Mouse (Mus musculus): Measurements from ENCODE around the gene Cyp4f17.
"Not testable (repeated sequence)": the region's sequence is repeated elsewhere in the genome, so short reads cannot be mapped to it uniquely, and the experiment has no call there.

The Cyp4f17 gene

GRCm38 (mm10) chr17:32527748-32528147 is 21.9 kb downstream of the Cyp4f17 start:
- no peak for DNase-seq (ENCODE audit: low spot score)

GRCm38 (mm10) chr17:32528408-32529337 is 22.8 kb downstream of the Cyp4f17 start:
- peak; percentile 77 for DNase-seq (ENCODE audit: low spot score)

GRCm38 (mm10) chr17:32532356-32532755 is 26.5 kb downstream of the Cyp4f17 start:
- DNase-seq (ENCODE audit: low spot score) = not testable (repeated sequence)

GRCm38 (mm10) chr17:32534068-32534467 is 28.2 kb downstream of the Cyp4f17 start:
- DNase-seq (ENCODE audit: low spot score) = no peak

GRCm38 (mm10) chr17:32536051-32536866 is 30.4 kb downstream of the Cyp4f17 start, which contains the start of gene Cyp4f16:
Gene Cyp4f16 (plus strand): TSS chr17:32536558.
- DNase-seq (ENCODE audit: low spot score) = peak; percentile 88

GRCm38 (mm10) chr17:32536867-32537250 is 31.0 kb downstream of the Cyp4f17 start:
- peak; percentile 80 for DNase-seq (ENCODE audit: low spot score)

- not testable (repeated sequence) for DNase-seq (ENCODE audit: low spot score)
Measured at GRCm38 (mm10) chr17:32544792-32545191, 38.9 kb downstream of the Cyp4f17 start.

- not testable (repeated sequence) for DNase-seq (ENCODE audit: low spot score)
Measured at GRCm38 (mm10) chr17:32550377-32550776, 44.5 kb downstream of the Cyp4f17 start.

GRCm38 (mm10) chr17:32550900-32551770 is 45.3 kb downstream of the Cyp4f17 start:
- peak; percentile 37 for DNase-seq (ENCODE audit: low spot score)

- not testable (repeated sequence) for DNase-seq (ENCODE audit: low spot score)
Measured at GRCm38 (mm10) chr17:32553016-32553415, 47.2 kb downstream of the Cyp4f17 start.

- DNase-seq (ENCODE audit: low spot score) = not testable (repeated sequence)
Measured at GRCm38 (mm10) chr17:32554368-32554767, 48.5 kb downstream of the Cyp4f17 start.

GRCm38 (mm10) chr17:32563301-32563700 is 57.5 kb downstream of the Cyp4f17 start:
- DNase-seq (ENCODE audit: low spot score) = not testable (repeated sequence)

GRCm38 (mm10) chr17:32573286-32573685 is 67.4 kb downstream of the Cyp4f17 start:
- DNase-seq (ENCODE audit: low spot score) = not testable (repeated sequence)

- no peak for DNase-seq (ENCODE audit: low spot score)
Measured at GRCm38 (mm10) chr17:32577496-32578186, 71.8 kb downstream of the Cyp4f17 start.
